Mouse (Mus musculus) forebrain, embryonic 13.5 days (tissue): Measurements from ENCODE around the gene Wipf3. TPM values are rescaled to one million over a fixed set of nuclear protein-coding genes. Genes with fewer than 3 reads are reported as not detected.

Experiments used
- ATAC-seq: fragments of 200-750 bp; cut with Nextera tagmentation; 2 replicates; pipeline ENCODE4 v1.8.0; 2017
- H3K27ac ChIP-seq: fragments of 300-500 bp; sonication (generic); 2 replicates; pipeline ENCODE4 v1.5.1; 2015; ENCODE audit warnings: inconsistent platforms, mild to moderate bottlenecking, moderate library complexity
- H3K27me3 ChIP-seq: fragments of 300-500 bp; sonication (generic); 2 replicates; pipeline ENCODE4 v1.6.1; 2015; ENCODE audit warnings: mild to moderate bottlenecking, inconsistent platforms
- H3K36me3 ChIP-seq: fragments of 300-500 bp; sonication (generic); 2 replicates; pipeline ENCODE4 v1.6.1; 2015; ENCODE audit warnings: mild to moderate bottlenecking, inconsistent platforms; ENCODE audit not compliant: poor library complexity, severe bottlenecking
- H3K4me1 ChIP-seq: fragments of 300-500 bp; sonication (generic); 2 replicates; pipeline ENCODE4 v1.6.1; 2015; ENCODE audit warnings: inconsistent platforms
- H3K4me2 ChIP-seq: fragments of 300-500 bp; sonication (generic); 2 replicates; pipeline ENCODE4 v1.6.1; 2015; ENCODE audit warnings: inconsistent platforms, mild to moderate bottlenecking, moderate library complexity
- H3K4me3 ChIP-seq: fragments of 300-500 bp; sonication (generic); 2 replicates; pipeline ENCODE4 v1.5.1; 2015; ENCODE audit warnings: mild to moderate bottlenecking, inconsistent platforms
- H3K9ac ChIP-seq: fragments of 300-500 bp; sonication (generic); 2 replicates; pipeline ENCODE4 v1.6.1; 2015; ENCODE audit warnings: mild to moderate bottlenecking, inconsistent platforms
- H3K9me3 ChIP-seq: fragments of 300-500 bp; sonication (generic); replicated peaks from 2 replicates; pipeline ENCODE4 v1.6.1; 2016; ENCODE audit warnings: inconsistent platforms
- WGBS: fragments of 180-500 bp; shearing (Covaris S2); methylation state at CpG from one replicate; pipeline ENCODE4 v1.1.7; 2015; 5-methylcytosine and 5-hydroxymethylcytosine counted together
- polyA plus RNA-seq: library from polyadenylated mRNA; unstranded; fragments of >200 nt; fragmentation: Nextera tagmentation; extraction: Ambion mirVana; gene quantifications from 2 replicates; pipeline ENCODE4 v1.2.1, GENCODE M21; 2015

Gene Wipf3
- polyA plus RNA-seq, 1 experiment from 2014 or later, result 2.4 TPM

DNA sequence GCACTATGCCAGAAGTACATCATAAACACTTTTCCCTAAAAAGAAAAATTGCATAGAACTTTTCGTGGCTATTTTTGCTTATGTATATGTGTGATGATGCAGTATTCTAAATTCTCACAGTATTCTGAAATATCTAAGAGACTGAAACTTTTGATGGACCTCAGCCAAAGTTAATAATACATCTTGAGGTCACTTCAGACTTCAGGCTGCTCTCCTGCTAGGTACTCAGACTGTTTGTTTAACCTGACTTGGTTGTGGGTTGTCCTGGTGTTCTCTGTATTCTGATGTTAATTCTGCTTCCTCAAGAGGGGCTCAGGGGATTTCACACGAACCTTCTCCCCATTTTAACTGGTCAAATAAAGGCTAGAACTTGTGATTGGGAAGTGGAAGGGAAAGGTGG, 24.5 kb upstream of the Wipf3 start:
- Histone ChIP-seq H3K4me3 (no peak overlapping the region), H3K4me2 (no peak overlapping the region), H3K4me1 (no peaks in the 10 kb centered on the region; the same call in 1 of the 2 replicates), H3K36me3 (no peaks in the 10 kb centered on the region), H3K27ac (no peak overlapping the region), H3K9me3 (no peaks in the 10 kb centered on the region), H3K9ac (no peak overlapping the region), H3K27me3 (no peaks in the 10 kb centered on the region)
- WGBS, result 64% methylated on average over 2 of the region's 2 CpGs
- no peak for ATAC-seq

DNA sequence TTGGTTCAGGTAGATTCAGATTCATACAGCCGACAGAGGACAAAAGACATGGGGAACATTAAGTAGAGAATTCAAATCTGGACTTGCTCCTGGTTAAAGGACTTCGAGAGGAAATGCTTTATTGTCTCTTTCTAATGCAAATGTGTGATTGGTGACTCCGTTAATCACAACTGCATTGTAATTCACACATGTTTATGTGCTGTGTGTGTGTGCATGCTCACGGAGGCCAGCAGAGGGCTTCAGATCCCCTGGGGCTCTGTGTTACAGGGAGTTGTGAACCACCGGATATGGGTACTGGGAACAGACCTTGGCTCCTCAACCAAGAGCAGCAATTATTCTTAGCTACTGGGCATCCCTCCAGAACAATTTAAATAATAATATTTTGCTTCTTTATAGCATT, 23.3 kb upstream of the Wipf3 start:
- H3K4me2 ChIP-seq, result no peak overlapping the region
- 86% methylated on average over 5 of the region's 5 CpGs for WGBS
- ATAC-seq, result no peak

DNA sequence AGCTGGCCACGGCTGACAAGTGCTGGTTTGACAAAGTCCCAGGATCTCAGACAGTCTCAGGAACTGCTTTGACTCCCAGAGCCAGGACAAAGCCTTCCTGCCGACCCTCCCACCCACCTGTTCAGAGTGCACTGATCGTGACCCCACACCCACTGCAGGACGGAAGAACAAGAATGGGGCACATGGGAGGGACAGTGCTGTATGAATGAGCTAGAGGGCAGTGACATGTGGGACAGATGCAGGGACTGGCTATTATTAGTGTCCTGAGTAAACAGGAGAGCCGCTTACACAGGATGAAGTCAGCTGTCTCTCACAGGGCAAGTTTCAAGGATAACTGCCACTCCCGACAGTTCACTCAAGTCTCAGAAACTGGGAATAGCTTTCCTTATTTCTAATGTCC, 20.1 kb upstream of the Wipf3 start:
- ATAC-seq, result no peak
- no peaks in the 10 kb centered on the region for H3K4me1 ChIP-seq
- no peak overlapping the region for H3K4me2 ChIP-seq
- no peaks in the 10 kb centered on the region for H3K9me3 ChIP-seq
- 58% methylated on average over 6 of the region's 6 CpGs for WGBS
- no peaks in the 10 kb centered on the region for H3K36me3 ChIP-seq
- H3K27me3 ChIP-seq, result no peaks in the 10 kb centered on the region
- no peak overlapping the region for H3K4me3 ChIP-seq
- no peak overlapping the region for H3K9ac ChIP-seq
- H3K27ac ChIP-seq, result no peak overlapping the region

More for the DNA sequence above, 23.3 kb upstream of the Wipf3 start:
- H3K27ac ChIP-seq, result no peak overlapping the region
- no peaks in the 10 kb centered on the region for H3K36me3 ChIP-seq
- no peaks in the 10 kb centered on the region for H3K4me1 ChIP-seq
- H3K9ac ChIP-seq, result no peak overlapping the region
- H3K9me3 ChIP-seq, result no peaks in the 10 kb centered on the region
- no peaks in the 10 kb centered on the region for H3K27me3 ChIP-seq
- no peak overlapping the region for H3K4me3 ChIP-seq

DNA sequence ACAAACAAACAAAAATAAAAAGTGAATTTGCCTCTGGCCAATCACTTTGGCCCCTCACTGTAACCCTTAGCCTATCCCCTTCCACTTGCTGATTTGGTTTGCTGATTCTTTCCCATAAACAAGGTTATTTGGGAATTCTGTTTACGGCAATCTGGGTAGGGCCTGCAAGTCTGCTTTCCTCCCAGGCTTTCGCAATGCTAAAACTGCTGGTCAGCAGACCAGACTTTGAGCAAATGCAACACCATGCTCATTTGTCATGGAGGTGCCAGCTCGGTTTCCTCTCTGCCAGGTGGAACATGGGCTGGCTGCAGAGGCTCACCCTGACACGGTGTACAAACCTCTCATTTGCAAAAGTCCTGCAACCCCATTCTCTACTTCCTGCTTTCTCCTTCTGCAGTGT, 19.0 kb upstream of the Wipf3 start:
- Histone ChIP-seq H3K4me1 (no peaks in the 10 kb centered on the region), H3K9me3 (no peaks in the 10 kb centered on the region), H3K27me3 (no peaks in the 10 kb centered on the region), H3K4me3 (no peak overlapping the region), H3K9ac (no peak overlapping the region), H3K27ac (no peak overlapping the region), H3K4me2 (no peak overlapping the region), H3K36me3 (no peaks in the 10 kb centered on the region)
- no peak for ATAC-seq
- 89% methylated on average over 4 of the region's 4 CpGs for WGBS

DNA sequence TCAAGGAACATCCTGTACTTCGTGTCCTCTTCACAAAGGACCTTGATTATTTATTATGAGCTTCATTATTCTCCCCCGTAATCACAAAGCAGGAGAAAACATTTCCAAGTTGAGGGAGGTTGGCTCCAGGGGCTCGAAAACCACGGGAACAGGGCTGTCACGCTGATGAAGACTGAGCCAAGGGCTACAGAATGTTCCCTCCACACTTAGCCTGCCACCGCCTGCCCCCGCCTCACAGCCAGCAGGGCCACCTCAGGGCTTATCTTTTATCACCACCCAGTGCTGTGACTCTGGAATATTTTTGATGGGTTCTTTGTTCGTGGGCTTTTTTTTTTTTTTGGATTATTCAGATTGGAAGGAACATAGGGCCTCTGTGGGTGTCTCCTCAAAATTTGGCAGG, 17.8 kb upstream of the Wipf3 start:
- no peak overlapping the region for H3K4me2 ChIP-seq
- no peak for ATAC-seq

DNA sequence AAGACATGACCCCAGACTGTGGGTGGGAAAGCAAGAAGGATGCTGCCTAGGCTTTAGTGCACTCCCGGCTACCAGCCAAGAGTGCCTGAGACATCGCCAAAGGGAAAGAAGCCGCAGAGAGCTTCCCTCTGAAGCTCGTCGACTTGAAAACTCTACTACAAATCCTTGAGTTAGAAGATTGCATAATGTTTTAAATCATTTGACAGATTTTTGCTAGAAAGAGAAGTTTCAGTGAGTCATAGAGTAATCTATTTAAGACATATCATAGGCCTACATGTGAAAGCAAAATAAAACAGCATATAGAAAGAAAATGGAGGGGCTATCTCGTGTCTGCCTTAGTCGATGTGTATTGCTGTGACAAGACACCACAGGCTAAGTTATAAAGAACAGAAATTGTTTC, 16.5 kb upstream of the Wipf3 start:
- Histone ChIP-seq H3K4me2 (no peak overlapping the region), H3K27me3 (no peaks in the 10 kb centered on the region), H3K36me3 (no peaks in the 10 kb centered on the region), H3K9me3 (no peaks in the 10 kb centered on the region), H3K4me3 (no peak overlapping the region), H3K27ac (no peak overlapping the region), H3K4me1 (no peaks in the 10 kb centered on the region), H3K9ac (no peak overlapping the region)
- 92% methylated on average over 7 of the region's 7 CpGs for WGBS
- ATAC-seq, result no peak

More for the DNA sequence above, 17.8 kb upstream of the Wipf3 start:
- no peaks in the 10 kb centered on the region for H3K27me3 ChIP-seq
- 75% methylated on average over 8 of the region's 8 CpGs for WGBS
- H3K27ac ChIP-seq, result no peak overlapping the region
- H3K4me1 ChIP-seq, result no peaks in the 10 kb centered on the region
- H3K9me3 ChIP-seq, result no peaks in the 10 kb centered on the region
- no peak overlapping the region for H3K9ac ChIP-seq
- no peaks in the 10 kb centered on the region for H3K36me3 ChIP-seq
- H3K4me3 ChIP-seq, result no peak overlapping the region

DNA sequence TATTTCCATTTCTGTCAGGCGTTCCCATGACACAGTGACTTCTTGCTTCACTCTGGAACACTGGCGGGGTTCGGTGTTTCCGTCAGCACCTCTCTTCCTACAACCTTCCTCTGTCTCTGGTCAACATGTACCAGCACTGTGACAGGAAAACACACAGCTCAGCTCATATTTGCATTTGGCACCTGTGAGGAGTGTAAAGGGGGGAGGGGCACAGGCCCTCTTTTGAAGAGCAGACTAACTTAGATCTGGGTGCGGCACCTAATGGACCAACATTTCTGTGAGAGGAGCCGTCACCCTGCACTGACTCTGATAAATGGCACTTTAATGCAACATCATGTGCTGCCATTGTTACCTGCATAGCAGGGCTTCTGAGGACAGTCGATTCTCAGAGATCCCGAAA, 4.2 kb upstream of the Wipf3 start:
- Histone ChIP-seq H3K4me2 (no peak overlapping the region), H3K9me3 (no peaks in the 10 kb centered on the region), H3K36me3 (no peaks in the 10 kb centered on the region), H3K9ac (no peak overlapping the region), H3K4me1 (peaks cover 4% of the 10 kb centered on the region; the same call in 1 of the 2 replicates), H3K27ac (no peak overlapping the region), H3K27me3 (peaks cover 16% of the 10 kb centered on the region), H3K4me3 (no peak overlapping the region)
- no peak for ATAC-seq
- 91% methylated on average over 8 of the region's 8 CpGs for WGBS

DNA sequence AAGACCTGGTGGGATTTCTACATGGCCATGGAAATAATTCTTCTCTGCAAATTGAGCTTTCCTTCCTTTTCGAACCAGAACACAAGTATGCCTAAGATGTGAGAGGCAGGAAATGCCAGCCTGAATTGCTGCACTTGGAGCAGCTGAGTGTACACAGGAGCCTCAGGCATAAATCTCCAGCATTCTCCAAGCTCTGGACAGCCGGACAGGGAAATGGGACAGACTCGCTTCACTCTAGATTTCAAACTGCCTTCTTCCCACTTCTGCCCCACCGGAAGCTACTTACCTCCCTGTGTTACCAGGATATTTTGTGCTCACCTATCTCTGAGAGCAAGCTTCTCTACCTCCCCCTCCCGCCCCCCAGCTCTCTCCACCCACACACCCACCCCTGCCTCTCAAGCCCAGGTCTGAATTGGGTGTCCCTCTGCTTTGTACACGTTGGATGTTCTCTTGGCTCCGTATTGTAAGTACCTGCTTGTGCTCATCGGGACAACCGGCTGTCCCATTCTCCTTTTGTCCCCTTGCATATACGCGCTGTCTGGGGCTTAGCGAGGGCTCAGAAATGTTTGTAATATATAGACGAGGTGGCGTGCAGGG, 455 bp upstream of the Wipf3 start:
- peak overlapping the region; percentile 59 for H3K4me3 ChIP-seq
- peak overlapping the region; percentile 74 for H3K9ac ChIP-seq
- ATAC-seq, result no peak
- peak overlapping the region; percentile 96 for H3K4me2 ChIP-seq
- H3K27ac ChIP-seq, result peak overlapping the region; percentile 14; the same call in 1 of the 2 replicates
- H3K27me3 ChIP-seq, result peaks cover 26% of the 10 kb centered on the region
- WGBS, result 8% methylated on average over 14 of the region's 14 CpGs
- no peaks in the 10 kb centered on the region for H3K36me3 ChIP-seq
- H3K4me1 ChIP-seq, result peaks cover 39% of the 10 kb centered on the region
- no peaks in the 10 kb centered on the region for H3K9me3 ChIP-seq

DNA sequence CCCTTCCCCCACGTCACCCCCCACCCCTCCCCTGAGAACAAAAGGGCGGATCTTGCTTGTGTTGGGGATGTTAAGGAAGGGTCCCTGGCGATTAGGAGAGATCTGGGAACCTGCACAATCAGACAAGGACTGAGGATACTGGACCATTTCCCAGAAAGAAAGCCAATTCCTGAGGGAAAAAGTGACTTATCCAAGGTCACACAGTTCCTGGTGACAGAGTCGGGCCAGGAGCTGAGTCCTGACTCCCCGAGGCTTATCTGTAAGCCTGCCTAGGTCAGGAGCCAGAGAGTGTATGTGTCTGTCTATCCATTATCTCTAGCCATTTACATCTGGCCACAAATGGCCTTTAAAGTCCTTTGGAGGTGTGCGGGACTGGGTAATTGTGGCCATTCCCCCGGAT, 818 bp downstream of the Wipf3 start:
- H3K4me3 ChIP-seq, result peak overlapping the region; percentile 59
- H3K9me3 ChIP-seq, result no peaks in the 10 kb centered on the region
- H3K9ac ChIP-seq, result peak overlapping the region; percentile 74
- no peak overlapping the region for H3K27ac ChIP-seq
- H3K36me3 ChIP-seq, result no peaks in the 10 kb centered on the region
- 40% methylated on average over 7 of the region's 7 CpGs for WGBS
- H3K4me1 ChIP-seq, result peaks cover 49% of the 10 kb centered on the region
- peak overlapping the region; percentile 96 for H3K4me2 ChIP-seq
- H3K27me3 ChIP-seq, result peaks cover 26% of the 10 kb centered on the region
- ATAC-seq, result no peak

DNA sequence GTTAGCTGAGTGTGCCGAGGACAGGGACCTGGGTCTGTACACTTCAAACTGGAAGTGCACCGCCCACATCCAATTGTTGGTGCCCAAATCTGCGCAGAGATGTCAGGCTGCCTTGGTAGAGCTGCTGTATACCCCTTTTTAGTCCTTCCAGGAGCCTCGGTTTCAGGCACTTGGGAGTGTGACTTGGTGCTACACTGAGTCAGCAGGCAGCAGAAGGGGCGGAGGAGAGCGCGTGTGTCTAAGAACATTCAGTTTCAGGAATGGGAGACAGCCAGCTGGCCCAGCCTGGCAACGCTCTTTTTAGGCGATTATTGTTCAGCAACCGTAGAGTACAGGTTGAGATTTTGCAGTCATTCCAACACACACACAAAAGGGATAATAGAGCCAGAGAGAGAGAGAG, 2.4 kb downstream of the Wipf3 start:
- no peaks in the 10 kb centered on the region for H3K9me3 ChIP-seq
- no peak overlapping the region for H3K27ac ChIP-seq
- H3K36me3 ChIP-seq, result no peaks in the 10 kb centered on the region
- peaks cover 60% of the 10 kb centered on the region for H3K4me1 ChIP-seq
- no peak for ATAC-seq
- no peak overlapping the region for H3K9ac ChIP-seq
- 35% methylated on average over 10 of the region's 10 CpGs for WGBS
- peak overlapping the region; percentile 37 for H3K4me2 ChIP-seq
- no peak overlapping the region for H3K4me3 ChIP-seq
- H3K27me3 ChIP-seq, result peaks cover 26% of the 10 kb centered on the region

DNA sequence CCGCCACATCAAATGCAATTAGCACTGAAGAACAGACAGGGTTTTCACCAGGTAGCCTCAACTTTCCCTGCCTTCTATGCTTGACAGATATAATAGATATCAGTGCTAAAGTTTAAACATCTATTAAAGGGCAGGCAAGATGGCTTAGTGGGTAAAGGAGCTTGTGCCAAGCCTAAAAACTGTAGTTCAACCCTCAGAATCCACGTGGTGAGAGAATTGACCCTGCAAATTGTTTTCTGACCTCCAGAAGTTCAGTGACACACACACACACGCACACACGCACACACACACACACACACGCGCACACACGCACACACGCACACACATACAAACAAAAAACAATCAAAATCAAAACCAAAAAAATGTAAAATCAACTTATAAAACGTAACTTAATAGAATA, 2.8 kb downstream of the Wipf3 start:
- H3K36me3 ChIP-seq, result no peaks in the 10 kb centered on the region
- WGBS, result 80% methylated on average over 9 of the region's 9 CpGs
- H3K27ac ChIP-seq, result no peak overlapping the region
- H3K27me3 ChIP-seq, result peaks cover 23% of the 10 kb centered on the region
- no peak overlapping the region for H3K9ac ChIP-seq
- no peak for ATAC-seq
- H3K4me3 ChIP-seq, result no peak overlapping the region
- no peaks in the 10 kb centered on the region for H3K9me3 ChIP-seq
- peaks cover 60% of the 10 kb centered on the region for H3K4me1 ChIP-seq
- no peak overlapping the region for H3K4me2 ChIP-seq

DNA sequence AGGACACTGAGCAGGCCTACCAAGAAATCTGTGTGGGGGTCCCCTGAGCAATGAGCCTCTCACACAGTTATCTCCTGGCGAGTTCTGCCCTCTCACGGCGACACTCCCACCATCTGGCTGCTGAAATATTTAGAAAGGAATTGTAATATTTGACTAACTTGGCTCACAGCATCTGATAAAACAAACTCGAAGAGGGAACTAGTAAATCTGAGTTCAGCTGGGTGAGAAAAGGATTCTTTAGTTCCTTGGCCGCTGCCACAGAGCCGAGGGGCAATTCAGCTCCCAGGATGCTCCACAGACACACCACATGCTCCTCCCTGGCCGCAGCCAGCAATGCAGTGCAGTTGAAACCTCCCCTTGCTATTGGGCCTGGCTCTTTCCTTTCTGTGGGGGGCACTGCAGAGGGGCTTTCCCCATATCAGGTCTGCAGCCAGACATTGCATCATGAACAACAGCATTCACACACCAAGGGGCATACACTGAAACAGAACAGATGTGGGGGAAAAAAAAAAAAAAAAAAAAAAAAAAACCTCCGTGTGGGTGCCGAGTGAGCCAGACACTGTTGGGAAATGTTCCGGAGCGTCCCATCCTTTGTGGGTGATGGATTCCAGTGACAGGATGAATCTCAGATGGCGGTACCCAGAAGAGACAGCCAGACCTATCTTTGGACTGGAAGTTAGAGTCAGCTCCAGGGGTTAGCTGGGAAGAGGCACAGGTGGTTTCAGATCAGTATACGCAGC, 3.6 kb downstream of the Wipf3 start:
- H3K27me3 ChIP-seq, result peaks cover 22% of the 10 kb centered on the region
- H3K4me2 ChIP-seq, result no peak overlapping the region
- H3K4me1 ChIP-seq, result peaks cover 60% of the 10 kb centered on the region
- ATAC-seq, result no peak
- no peaks in the 10 kb centered on the region for H3K9me3 ChIP-seq
- 66% methylated on average over 13 of the region's 13 CpGs for WGBS
- H3K36me3 ChIP-seq, result no peaks in the 10 kb centered on the region
- no peak overlapping the region for H3K4me3 ChIP-seq
- no peak overlapping the region for H3K9ac ChIP-seq
- H3K27ac ChIP-seq, result no peak overlapping the region

DNA sequence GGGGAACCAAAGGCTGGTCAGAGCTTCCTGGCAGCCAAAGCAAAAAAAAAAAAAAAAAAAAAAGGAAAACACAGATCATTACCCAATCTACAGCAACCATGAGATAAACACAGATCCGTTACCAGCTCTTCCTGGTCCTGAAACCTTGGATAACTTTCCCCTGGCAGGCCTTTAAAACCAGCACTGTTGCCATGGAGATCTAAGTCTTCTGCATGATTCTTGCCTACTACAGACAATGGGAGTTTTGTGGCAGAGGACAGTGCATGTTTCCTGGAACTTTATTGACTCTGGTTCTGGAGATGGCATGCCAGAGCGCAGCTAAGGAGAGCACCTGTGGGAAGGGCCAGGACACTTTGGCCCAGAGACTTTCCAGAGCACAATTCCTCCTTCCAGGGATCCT, 4.8 kb downstream of the Wipf3 start:
- no peaks in the 10 kb centered on the region for H3K36me3 ChIP-seq
- ATAC-seq, result no peak
- 50% methylated on average over 2 of the region's 2 CpGs for WGBS
- H3K27me3 ChIP-seq, result peaks cover 13% of the 10 kb centered on the region
- no peak overlapping the region for H3K4me3 ChIP-seq
- H3K9ac ChIP-seq, result no peak overlapping the region
- H3K4me1 ChIP-seq, result peaks cover 60% of the 10 kb centered on the region
- H3K27ac ChIP-seq, result no peak overlapping the region
- no peak overlapping the region for H3K4me2 ChIP-seq
- no peaks in the 10 kb centered on the region for H3K9me3 ChIP-seq
